Mouse (Mus musculus): Measurements from ENCODE around the gene Afg3l1.
"Not testable (repeated sequence)": the region's sequence is repeated elsewhere in the genome, so short reads cannot be mapped to it uniquely, and the experiment has no call there.

Gene Afg3l1

DNA sequence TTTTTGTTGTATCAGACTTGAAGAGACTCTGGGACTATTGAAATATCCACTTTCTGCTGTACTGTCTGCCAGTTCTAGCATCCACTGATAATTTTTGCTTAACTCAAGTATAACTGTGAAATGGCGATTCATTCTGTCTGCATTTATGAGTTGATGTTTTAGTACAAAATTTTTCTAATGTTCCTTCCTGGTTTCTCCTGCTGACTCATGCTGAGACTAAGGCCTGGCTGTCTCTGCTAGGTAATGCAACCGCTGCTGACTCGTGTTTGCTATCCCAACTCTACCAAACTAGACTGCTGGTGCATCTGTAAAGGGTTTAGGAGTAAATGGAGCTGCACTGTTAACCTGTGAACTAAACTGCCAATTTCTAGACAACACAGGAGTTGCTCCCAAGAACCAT lies 10.2 kb upstream of the Afg3l1 start:
- peak; percentile 64 for DNase-seq (ENCODE audit: low read depth)

GRCm38 (mm10) chr8:123472991-123473390 lies 4.7 kb upstream of the Afg3l1 start:
- not testable (repeated sequence) for DNase-seq (ENCODE audit: low read depth)

DNA sequence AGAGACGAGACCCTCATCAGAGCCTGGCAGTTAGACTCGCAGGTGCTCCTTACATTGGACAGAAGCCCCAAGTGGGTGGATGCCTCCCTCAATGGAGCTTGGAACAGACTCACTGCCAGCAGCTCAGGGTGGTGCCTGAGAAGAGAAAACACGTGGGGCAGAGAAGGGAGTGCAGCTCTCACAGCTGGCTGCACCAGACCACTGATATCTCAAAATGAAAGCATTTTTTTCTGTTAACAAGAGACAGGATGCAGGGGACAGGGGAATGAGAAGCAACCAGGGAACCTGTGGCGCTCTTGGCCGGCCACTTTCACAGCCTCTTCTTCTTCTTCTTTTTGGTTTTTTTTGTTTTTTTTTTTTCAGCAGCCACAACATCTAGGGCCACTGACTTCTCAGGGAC lies 3.2 kb upstream of the Afg3l1 start:
- DNase-seq (ENCODE audit: low read depth): not testable (repeated sequence)

GRCm38 (mm10) chr8:123476911-123477736 lies 579 bp upstream of the Afg3l1 start:
- peak; percentile 18 for DNase-seq (ENCODE audit: low read depth)

DNA sequence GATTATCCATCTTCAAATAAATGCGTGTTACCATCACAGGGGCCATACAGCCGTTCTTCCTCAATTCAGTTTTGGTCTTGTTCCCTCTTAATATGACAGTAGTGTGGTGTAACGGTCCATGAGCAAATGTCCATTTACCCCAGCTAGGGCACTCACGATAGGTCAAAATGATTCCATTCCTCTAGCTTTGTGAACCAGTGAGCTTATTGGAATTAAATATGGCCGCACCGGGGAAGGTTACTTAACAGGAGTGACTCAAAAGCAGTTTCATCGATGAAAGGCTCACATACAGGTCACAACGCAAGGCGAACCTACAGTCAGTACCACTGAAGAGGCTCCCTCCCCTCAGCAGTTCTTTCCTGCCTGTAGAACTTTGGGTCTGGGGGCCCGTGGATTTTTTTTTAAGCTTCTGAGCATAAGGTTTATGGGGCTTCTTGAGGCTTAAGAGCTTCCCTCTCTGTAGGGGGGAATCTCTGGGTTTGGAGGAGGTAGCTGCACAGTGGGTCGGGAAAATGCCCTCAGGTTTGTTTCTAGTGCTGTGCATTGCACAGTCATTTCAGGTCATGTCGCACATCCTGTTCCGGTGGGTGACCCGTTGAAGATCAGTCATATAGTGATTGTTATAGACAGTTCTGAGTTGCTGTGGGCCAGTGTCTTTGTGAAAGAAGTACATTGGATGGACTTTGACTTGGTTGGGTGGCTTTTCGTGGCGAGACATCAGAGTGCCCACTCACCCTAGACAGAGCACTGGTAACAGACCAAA lies 934 bp downstream of the Afg3l1 start:
- peak; percentile 68 for DNase-seq (ENCODE audit: low read depth)

DNA sequence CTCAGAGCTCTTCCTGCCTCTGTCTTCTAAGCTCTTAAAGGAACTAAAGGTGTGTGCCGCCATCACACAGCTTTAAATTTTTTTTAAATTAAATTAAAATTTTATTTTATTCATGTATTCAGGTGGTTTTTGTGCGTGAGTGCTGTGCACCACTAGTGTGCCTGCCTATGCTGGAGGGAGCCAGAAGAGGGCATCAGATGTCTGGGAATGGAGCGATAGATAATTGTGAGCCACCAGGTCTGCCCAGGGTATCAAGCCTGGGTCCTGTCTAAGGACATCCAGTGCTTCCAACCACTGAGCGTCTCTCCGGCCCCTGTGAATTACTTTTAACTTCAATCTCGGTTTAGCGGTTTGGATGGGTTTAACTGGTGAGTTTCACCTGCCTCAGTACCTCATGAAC lies 4.9 kb downstream of the Afg3l1 start:
- peak; percentile 29 for DNase-seq (ENCODE audit: low read depth)

GRCm38 (mm10) chr8:123491280-123492075 lies 13.8 kb downstream of the Afg3l1 start:
- no peak for DNase-seq (ENCODE audit: low read depth)

DNA sequence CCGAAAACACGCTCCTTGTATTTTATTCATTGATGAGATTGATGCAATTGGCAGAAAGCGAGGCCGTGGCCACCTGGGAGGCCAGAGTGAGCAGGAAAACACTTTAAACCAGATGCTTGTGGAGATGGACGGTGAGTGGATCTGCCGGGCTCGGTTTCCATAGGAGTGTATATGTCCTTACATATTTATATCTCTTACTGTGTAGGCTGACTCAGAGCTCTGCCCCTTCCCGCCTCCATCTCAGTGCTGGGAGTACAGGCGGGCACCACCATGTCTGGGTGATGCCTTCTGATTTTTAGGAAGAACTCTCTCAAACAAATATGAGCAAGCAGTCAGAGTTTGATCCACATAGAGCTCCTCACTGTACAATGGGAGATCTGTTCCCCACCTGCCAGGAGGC lies 15.2 kb downstream of the Afg3l1 start:
- no peak for DNase-seq (ENCODE audit: low read depth)

DNA sequence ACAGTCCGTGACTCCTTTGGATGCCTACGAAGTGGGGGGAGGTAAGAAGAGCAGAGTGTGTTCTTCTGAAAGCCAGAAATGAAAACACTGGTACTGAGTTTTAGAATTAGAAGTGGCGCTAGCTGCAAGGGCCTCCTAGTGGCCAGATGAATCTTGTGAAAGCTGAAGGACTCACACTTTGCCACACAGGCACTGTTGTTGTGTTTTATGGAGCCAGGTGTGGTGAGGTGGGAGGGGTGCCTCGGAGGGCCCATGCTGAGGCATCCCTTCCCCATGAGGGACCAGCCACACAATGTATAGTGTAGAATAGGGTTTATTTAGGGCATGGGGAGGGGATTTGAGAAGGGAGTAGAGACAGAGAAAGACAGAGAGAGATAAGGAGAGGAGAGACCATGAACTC lies 20.0 kb downstream of the Afg3l1 start:
- DNase-seq (ENCODE audit: low read depth): no peak

DNA sequence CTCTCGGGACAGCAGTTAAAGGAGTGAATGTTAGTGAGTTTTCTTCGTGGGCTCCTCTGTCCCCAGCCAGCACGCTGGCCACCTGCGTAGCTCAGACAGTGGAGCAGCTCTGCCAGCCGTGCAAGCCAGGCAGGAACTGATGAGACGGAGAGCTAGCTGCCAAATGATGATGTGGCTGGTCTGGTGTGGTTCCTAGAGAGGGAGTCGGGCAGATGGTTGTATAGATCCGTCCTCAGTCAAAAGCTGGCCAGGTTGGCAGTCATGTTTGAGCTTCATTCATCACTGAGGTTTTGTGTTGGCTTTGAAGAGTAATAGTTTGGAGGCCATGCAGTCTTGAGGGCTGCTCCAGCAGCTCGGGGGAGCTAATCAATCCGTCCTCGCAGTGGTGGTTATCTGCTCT lies 21.3 kb downstream of the Afg3l1 start:
- no peak for DNase-seq (ENCODE audit: low read depth)

DNA sequence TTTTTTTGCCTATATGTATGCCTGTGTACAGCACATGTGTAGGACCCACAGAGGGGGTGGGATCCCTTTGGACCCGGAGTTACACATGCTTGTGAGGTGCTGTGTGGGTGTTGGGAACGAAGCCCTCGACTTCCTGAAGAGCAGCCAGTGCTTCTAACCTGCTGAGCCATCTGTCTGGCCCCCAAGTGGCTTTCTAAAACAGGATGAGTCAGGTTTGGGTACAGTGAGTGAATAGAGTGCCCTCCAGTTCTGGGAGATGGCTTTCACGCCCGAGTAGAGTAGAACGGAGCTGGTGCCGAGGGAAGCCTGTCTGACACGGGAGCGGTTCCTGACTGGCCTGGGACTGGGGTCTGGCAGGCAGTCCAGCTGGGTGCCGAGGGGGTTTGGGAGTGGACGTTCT lies 21.9 kb downstream of the Afg3l1 start:
- no peak for DNase-seq (ENCODE audit: low read depth)

DNA sequence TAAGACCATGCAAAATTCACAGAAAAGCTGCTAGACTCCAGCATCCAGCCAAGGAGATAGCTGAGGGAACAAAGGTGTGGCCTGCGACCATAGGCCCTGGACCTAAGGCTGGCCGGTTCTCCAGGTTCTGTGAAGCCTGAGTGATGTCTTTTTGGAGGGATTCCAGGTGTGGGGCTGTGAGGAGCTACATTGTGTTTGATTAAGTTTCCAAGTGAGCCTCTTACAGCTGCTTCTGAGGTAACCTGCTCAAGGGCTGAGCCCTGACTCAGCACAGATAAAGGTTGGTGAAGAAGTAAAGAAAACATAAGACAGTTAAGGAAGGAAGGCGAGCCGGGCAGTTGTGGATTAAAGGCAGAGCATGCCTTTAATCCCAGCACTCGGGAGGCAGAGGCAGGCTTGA lies 24.5 kb downstream of the Afg3l1 start:
- no peak for DNase-seq (ENCODE audit: low read depth)

- DNase-seq (ENCODE audit: low read depth): peak; percentile 34
Observed at GRCm38 (mm10) chr8:123503801-123504467, 26.2 kb downstream of the Afg3l1 start.

- no peak for DNase-seq (ENCODE audit: low read depth)
Observed at GRCm38 (mm10) chr8:123504591-123505195, 27.0 kb downstream of the Afg3l1 start.

GRCm38 (mm10) chr8:123505267-123505666 lies 27.6 kb downstream of the Afg3l1 start:
- DNase-seq (ENCODE audit: low read depth): no peak

DNA sequence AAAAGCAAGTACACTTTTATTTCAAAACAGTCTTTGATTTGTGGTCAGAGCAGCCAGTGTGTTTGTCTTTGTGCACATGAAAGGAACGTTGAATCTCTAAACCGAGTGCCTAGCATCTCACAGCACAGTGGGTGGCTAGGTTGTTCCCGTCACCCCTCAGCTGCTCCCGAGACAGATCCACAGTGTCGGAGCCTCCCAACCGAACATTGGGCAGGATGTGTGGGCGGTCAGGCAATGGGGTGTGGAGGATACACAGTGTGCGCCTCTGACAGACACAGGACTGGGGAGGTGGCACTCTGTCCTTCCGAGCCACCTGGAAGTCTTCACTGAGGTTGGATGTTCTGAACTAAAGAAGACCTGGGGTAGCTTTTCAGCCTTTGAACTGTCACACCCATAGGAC lies 28.0 kb downstream of the Afg3l1 start:
- DNase-seq (ENCODE audit: low read depth): no peak

DNA sequence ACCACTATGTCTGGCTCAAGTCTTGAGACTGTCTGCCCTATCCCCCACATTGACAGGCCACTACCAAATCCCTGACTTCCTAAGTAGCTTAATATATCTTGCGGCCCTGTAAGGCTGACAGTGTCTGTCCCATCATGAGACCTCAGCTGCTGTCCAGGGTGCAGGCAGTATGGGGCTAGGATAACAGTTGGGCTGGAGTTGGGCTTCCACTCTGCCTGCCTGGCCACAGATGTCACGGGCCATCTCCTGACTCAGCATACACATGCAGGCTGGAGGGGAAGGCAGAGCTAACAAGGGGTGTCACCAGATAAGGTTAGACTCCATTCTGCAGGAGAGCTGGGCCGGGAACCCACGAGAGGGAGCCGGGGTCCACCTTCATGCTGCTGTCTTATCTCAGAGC lies 29.4 kb downstream of the Afg3l1 start:
- no peak for DNase-seq (ENCODE audit: low read depth)

DNA sequence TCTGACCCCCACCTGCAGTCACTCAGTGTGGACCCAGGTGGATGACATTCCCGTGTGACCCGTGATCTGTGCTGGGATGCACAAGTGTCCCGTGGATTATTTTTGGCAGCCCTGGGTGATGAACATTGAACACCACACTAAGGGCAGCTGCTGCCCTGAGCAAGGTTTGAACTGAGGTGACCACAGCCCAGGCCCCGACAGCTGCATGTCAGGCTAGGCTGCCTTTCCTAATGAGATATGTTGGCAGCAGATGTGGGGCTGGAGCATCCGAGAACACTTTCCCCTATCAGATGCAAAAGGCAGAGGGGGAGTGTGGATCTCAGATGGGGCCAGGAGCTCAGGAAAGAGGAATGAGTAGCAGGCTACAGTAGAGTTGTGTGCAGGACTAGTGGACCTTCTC lies 33.1 kb downstream of the Afg3l1 start:
- DNase-seq (ENCODE audit: low read depth): no peak

GRCm38 (mm10) chr8:123514136-123514535 lies 36.4 kb downstream of the Afg3l1 start:
- DNase-seq (ENCODE audit: low read depth): no peak

DNA sequence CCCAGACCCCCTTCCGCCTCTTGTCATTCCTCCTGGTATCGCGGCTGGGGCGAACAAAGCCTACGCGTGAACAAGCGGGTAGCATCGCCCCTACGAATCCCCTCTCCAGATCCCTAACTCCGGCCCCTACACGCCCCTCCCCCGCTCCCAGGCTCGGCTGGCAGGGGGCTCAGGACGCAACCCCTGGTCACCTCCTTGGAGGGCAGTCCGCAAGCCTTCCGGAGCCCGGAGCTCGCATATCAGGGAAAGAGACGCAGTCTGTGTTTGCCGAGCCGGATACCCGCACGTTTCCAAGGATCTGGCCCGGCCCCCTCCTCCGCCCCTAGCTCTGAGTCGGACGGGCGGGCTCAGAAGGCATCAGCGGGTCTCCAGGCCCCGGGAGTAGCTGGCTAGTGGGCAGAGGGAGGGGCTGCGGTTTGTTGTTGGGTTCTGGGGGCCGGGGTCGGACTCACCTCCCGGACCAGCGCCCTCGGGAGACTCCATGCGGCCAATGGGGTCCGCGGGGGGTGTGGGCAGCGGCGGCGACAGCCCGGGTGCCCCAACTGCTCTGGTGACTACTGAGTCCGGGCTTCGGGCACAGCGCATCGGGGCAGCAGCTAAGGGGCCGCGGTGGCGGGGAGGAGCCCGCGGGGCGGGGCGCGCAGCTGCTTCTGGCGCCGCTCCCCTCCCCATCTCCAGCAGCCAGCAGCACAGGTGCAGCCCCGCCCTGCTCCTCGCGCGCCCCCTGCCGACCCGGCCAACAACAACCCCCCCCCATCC lies 37.3 kb downstream of the Afg3l1 start, which contains the start of gene Dbndd1:
Dbndd1 (minus strand) TSS at position 683 of the 759 bp plus-strand sequence.
- DNase-seq (ENCODE audit: low read depth): no peak

DNA sequence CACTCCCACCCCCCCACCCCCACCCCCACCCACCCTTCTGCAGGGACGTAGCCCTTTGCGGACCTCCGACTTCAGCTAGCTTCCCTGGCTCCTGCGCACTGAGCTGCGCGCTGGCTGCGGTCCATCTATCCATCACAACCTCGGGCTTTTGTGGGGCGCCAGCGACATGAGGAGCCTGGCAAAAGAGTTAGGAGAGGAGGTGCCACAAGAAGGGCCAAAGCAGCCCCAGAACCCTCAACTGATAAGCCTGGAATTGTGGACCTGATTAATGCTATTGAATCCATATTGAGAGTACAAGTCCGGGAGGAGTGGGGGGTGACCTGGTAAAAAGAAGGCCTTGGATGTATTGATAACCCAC lies 37.8 kb downstream of the Afg3l1 start:
- DNase-seq (ENCODE audit: low read depth): no peak
